Mouse (Mus musculus): ENCODE data around the gene B2m.

Gene B2m

GRCm38 (mm10) chr2:122149716-122150115, 2.2 kb downstream of the B2m start:
- no peak for DNase-seq (ENCODE audit: low spot score in 2 of 2)

- no peak for DNase-seq (ENCODE audit: low spot score in 2 of 2)
Observed at GRCm38 (mm10) chr2:122151221-122151620, 3.7 kb downstream of the B2m start.

- no peak for DNase-seq (ENCODE audit: low spot score in 2 of 2)
Observed at GRCm38 (mm10) chr2:122152850-122153249, 5.4 kb downstream of the B2m start.

GRCm38 (mm10) chr2:122153681-122154365, 6.3 kb downstream of the B2m start:
- no peak for DNase-seq (ENCODE audit: low spot score in 2 of 2)

GRCm38 (mm10) chr2:122154479-122154878, 7.0 kb downstream of the B2m start:
- no peak for DNase-seq (ENCODE audit: low spot score in 2 of 2)

GRCm38 (mm10) chr2:122155292-122155691, 7.8 kb downstream of the B2m start:
- DNase-seq (ENCODE audit: low spot score in 2 of 2): no peak

- no peak for DNase-seq (ENCODE audit: low spot score in 2 of 2)
Observed at GRCm38 (mm10) chr2:122156051-122156700, 8.7 kb downstream of the B2m start.

- DNase-seq (ENCODE audit: low spot score in 2 of 2): no peak
Observed at GRCm38 (mm10) chr2:122157561-122157960, 10.1 kb downstream of the B2m start.

- DNase-seq (ENCODE audit: low spot score in 2 of 2): no peak
Observed at GRCm38 (mm10) chr2:122158362-122158802, 10.9 kb downstream of the B2m start.

GRCm38 (mm10) chr2:122159667-122160066, 12.2 kb downstream of the B2m start:
- no peak for DNase-seq (ENCODE audit: low spot score in 2 of 2)

GRCm38 (mm10) chr2:122160680-122161079, 13.2 kb downstream of the B2m start, which contains the start of gene Trim69:
Gene Trim69, plus strand, starts transcription at chr2:122160700.
- DNase-seq (ENCODE audit: low spot score in 2 of 2): peak; percentile 37 to 69

GRCm38 (mm10) chr2:122161542-122161941, 14.1 kb downstream of the B2m start:
- no peak for DNase-seq (ENCODE audit: low spot score in 2 of 2)

GRCm38 (mm10) chr2:122162529-122162928, 15.0 kb downstream of the B2m start:
- no peak for DNase-seq (ENCODE audit: low spot score in 2 of 2)

GRCm38 (mm10) chr2:122163430-122164195, 16.1 kb downstream of the B2m start:
- no peak for DNase-seq (ENCODE audit: low spot score in 2 of 2)

- no peak for DNase-seq (ENCODE audit: low spot score in 2 of 2)
Observed at GRCm38 (mm10) chr2:122164293-122164692, 16.8 kb downstream of the B2m start.

GRCm38 (mm10) chr2:122171292-122171691, 23.8 kb downstream of the B2m start:
- DNase-seq (ENCODE audit: low spot score in 2 of 2): no peak

- no peak for DNase-seq (ENCODE audit: low spot score in 2 of 2)
Observed at GRCm38 (mm10) chr2:122172188-122172587, 24.7 kb downstream of the B2m start.

GRCm38 (mm10) chr2:122180051-122180822, 32.8 kb downstream of the B2m start:
- DNase-seq (ENCODE audit: low spot score in 2 of 2): no peak

- no peak for DNase-seq (ENCODE audit: low spot score in 2 of 2)
Observed at GRCm38 (mm10) chr2:122185086-122185485, 37.6 kb downstream of the B2m start.

- no peak for DNase-seq (ENCODE audit: low spot score in 2 of 2)
Observed at GRCm38 (mm10) chr2:122186106-122186505, 38.6 kb downstream of the B2m start, which contains the start of the genes Patl2 and Terb2. Gene Patl2, minus strand, starts transcription at chr2:122186189. Gene Terb2, plus strand, starts transcription at chr2:122186272.

GRCm38 (mm10) chr2:122186751-122187150, 39.3 kb downstream of the B2m start:
- DNase-seq (ENCODE audit: low spot score in 2 of 2): no peak

- no peak for DNase-seq (ENCODE audit: low spot score in 2 of 2)
Observed at GRCm38 (mm10) chr2:122191849-122192248, 44.4 kb downstream of the B2m start.

Measured in frontal cortex, postnatal 14 days (tissue).